Mouse (Mus musculus): ENCODE measurements at regions not wholly inside any gene's neighbourhood (a gene's known extent, or its start where the extent isn't known, plus 50 kb on each side); places are given as distances from the start of the nearest gene placed in this dataset.
A peak's percentile ranks its signal among the peaks of the same experiment; 100 is the strongest.
"Not testable (repeated sequence)": the region's sequence is repeated elsewhere in the genome, so short reads cannot be mapped to it uniquely, and the experiment has no call there.

DNA sequence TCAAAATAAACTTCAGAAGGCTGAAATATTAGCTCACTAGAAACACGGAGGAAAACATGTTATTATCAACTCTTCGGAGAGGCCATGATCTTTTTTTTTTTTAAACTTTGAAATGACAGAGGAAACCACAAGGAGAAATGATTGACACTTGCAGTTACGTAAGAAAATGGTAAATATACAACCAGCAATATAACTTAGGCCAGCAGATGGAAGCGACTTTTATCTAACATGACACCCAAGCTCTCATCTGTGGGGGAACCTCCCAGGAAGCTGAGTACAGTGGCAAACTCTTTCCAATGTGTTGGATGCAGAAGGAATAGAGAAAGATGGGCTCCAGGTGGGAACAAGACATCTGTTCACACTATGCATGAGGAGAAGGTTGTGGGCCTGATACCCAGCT, 104.2 kb downstream of the Gm5426 start:
- no peak for DNase-seq (ENCODE audit: low read depth, low spot score)

DNA sequence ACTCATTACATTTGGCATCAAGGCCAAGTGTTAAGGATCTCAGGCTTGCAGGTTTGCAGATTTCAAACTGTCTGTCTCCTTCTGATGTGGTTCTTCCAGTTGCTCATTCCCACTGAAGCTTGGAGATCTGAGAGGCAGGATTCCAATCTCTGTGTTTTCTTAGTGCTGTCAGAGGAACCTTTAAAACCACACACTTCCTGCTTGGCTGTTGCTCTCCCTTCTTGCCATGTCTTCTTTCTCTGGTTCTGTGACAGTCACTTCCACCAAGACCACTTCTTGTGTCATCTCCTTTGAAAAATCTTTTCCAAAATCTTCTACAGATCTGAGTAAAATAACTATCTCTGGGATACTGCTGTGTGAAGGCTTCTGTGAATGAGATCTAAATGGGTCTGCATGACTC, 117.3 kb downstream of the Gm5426 start:
- no peak for DNase-seq (ENCODE audit: low read depth, low spot score)

DNA sequence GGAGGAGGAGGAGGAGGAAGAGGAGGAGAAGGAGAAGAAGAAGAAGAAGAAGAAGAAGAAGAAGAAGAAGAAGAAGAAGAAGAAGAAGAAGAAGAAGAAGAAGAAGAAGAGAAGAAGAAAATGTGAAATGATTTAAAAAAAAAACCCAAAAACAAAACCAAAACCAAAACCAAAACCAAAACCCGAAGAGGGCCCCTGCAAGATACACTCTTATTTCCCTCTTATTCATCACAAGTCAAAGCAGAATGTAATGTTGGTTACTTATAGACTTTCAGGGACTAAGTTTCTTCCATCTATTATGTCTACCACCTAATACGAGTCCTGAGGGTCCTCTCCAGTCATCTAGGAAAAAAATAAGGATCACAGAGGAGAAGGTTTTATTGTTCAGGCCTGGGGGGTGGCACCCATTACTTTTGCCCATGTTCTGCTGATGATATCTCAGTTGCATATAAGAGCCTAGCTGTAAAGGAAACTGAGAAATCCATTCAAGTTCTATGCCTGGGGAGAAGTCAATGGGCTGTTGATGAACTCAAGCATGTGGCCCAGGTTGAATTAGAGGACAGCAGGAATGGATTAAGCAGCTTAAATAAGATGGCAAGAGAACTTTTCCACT, 118.0 kb downstream of the Gm5426 start:
- no peak for DNase-seq (ENCODE audit: low read depth, low spot score)

DNA sequence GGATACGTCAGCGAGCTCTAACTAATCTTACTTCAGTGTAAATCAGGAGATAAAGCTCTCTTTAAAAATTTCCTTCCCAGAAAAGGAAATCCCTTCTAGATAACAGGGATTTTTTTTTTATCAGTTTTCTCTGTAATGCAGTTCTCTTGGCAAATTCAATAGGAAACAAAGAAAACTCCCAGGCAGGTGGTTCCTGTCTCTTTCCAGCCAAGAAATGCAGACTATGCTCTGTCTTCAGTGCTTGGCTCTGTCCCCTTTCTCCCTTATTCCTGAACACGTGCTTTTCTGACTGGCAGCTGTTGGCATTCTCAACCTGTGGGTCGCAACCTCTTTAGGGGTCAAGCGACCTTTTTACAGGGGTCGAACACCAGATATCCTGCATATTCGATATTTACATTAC, 121.5 kb downstream of the Gm5426 start:
- no peak for DNase-seq (ENCODE audit: low read depth, low spot score)

DNA sequence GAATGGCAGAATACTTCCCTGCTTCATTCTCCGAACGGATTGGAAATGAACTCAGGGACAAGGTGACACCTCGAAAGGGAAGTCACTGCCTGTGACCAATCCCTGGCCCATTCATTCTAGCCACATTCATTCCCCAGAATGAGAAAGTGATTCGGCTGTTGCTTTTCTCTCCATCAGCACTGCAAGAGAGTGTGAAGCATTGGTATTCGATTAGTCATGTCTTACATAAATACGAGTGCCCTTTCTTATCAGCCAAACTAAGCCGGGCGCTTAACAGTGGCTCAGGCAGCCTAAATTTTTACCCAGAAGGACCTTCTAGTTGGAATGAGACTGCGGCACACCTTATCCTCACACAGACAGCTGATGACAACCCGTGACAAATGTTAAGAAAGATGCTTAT, 122.8 kb downstream of the Gm5426 start:
- no peak for DNase-seq (ENCODE audit: low read depth, low spot score)

DNA sequence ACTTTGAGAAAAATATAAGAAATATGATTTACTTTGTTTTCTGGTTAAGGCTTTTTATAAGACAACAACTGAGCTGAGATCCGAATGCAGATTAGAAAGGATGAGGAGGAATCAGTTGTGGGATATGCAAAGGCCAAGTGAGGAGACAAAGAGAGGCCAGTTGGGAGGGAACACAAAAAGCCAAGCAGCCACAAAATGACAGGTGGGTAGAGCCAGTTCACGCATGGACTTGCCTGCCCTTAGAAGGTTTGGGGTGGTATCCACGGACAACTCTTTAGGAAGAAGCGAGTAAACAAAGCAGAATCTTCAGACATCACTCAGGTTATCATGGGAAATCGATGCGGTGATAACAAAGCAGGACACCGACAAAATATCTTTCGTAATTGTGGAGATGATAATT, 123.2 kb downstream of the Gm5426 start:
- no peak for DNase-seq (ENCODE audit: low read depth, low spot score)

DNA sequence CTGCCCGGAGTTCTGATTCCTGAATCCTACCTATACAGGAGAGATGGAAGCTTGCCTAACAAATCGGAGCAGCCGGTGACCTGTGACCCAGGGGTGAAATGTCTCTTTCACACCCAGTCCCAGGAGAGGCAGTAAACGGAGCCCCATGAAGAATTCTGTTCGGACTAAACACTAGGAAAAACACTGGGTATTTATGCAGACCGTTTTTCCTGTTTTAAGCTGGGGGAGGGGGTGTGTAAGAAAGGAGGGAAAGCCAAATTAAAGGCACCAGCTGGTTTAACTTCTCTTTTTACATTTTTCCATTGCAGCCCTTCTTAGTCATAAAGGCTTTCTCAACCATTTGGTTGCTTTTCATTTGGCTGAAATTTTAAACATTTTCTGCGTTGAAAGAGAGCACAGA, 127.1 kb downstream of the Gm5426 start:
- DNase-seq (ENCODE audit: low read depth, low spot score), result peak; percentile 22

DNA sequence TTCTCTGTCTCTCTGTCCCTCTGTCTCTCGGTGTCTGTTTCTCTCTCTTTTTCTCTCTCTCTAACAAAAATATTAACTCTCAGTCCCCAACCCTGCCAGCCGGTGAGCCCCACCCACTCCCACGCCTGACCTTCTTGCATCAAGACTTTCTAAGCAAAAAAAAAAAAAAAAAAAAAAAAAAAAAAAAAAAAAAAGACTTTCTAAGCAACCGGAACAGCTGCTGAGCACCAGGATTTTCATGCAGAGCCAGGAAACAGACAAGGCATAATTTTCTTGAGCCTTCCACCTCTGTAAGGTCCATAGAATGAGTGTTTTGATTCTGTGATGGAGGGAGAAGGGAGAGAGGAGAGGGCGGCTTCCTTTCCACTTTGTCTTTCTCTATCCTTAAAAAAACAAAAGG, 128.0 kb downstream of the Gm5426 start:
- DNase-seq (ENCODE audit: low read depth, low spot score), result no peak

DNA sequence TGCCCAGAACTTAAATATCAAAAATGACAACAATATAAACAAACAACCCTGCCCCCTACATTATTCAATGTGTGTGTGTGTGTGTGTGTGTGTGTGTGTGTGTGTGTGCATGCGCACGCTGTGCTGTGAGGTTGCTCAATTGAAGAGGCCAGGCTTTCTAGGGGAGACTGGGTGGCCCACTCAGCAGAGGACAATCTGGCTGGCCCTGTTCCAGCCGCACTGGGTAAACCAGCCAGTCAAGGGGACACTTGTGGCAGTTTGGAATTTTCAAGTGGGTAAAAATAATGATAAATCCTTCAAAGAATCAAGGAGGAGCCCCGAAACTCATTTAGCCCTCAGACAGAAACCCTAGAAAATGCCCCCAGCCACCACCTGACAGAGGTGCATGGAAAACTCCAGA, 128.5 kb downstream of the Gm5426 start:
- DNase-seq (ENCODE audit: low read depth, low spot score), result no peak

DNA sequence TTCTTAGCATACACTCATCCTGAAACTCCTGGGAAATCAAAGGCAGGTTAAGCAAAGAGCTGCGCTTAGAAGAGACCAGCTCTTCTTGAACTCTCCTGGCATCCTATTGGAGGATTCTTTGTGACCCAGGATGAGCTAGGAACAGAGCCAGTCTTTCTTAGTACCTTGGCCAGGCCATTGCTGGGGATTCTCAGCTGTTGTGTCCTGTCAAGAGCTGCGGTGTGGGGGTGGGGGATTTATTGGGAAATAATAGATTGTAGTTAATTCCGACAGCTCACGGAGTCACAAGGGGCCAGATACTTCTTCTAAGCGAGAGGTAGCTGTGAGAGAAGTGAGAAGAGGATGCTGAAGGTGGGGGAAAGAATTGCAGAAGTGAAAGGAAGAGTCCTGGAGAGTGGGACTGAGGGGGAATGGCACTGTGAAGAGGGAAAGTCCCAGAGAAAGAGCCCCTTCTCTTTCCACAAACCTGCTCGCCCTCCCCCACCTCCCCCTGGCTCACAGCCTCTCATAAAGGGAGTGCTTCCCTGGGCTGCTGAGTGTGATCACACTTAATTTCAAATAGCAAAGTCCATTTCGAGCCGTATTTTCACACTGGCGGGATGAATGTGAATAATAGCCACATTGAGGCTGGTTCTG, 129.8 kb downstream of the Gm5426 start:
- no peak for DNase-seq (ENCODE audit: low read depth, low spot score)

DNA sequence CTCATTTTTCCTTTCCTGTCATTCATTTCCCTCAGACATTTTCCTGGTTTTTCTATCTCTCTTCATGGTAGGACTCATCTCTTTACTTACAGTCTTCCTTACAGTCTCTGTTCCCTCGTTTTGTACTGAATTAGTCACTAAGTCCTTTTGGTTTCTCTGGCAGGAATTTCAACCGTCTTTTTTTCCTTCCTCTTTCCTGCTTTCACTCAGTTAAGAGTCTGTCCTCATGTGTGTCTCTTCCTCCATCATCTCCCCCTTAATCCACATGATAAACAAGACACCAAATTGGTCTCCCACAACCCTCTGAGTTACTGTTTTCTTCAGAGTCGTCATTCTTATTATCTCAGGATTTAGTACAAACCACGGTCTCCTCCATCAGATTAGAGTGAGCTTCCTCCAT, 131.2 kb downstream of the Gm5426 start:
- no peak for DNase-seq (ENCODE audit: low read depth, low spot score)

DNA sequence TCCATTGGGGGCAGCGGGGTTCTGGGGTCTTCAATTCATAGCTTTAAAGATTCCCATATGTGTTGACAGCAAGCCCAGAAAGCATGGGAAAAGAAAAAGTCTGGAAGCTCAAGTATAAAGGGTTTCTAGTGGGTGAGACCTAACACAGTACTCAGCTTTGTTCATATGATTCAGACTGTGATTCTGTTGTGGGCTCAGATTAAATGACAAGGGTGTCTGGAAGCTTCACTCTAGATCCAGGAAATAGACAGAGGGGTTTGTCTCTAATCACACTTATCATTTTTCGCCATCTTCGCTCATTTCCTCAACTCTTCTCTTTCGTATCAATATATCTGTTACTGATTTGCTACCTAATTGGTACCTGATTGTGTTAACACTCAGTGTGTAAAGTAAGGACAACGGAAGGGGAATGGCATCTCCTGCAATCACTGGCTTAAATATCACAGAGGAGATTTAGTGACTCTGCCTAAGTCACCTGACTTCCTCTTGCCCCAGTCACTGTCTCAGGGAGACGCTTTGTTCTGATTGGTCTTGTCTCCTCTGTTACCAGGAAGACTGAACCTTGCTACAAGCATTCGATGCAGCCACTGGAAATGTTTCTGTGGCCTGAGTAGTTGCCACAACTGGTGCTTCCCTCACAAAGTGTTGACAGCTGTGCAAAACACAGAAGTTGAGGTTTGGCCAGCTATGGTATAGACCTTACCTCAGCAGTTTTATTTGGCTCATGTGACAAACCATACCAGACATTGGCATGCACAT, 137.4 kb downstream of the Gm5426 start:
- DNase-seq (ENCODE audit: low read depth, low spot score), result no peak

DNA sequence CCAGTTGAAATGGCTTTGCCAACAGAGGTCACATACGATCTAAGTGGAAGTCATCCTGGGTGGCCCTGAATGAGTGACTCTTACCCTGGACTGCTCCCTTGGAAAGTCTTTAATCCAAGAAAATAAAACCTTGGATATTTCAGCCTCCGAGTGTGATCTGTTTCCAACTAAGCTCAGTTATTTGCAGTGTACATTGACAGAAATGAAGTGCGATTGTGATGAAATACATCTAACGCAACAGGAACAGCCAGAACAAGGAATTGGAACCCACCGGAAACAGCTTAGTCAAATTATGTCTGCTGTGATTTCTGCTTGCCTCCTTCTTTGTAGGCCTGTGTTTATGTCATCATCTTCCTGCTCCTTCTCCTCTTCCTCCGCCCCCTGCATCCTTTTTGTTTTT, 143.7 kb downstream of the Gm5426 start:
- DNase-seq (ENCODE audit: low read depth, low spot score), result no peak

DNA sequence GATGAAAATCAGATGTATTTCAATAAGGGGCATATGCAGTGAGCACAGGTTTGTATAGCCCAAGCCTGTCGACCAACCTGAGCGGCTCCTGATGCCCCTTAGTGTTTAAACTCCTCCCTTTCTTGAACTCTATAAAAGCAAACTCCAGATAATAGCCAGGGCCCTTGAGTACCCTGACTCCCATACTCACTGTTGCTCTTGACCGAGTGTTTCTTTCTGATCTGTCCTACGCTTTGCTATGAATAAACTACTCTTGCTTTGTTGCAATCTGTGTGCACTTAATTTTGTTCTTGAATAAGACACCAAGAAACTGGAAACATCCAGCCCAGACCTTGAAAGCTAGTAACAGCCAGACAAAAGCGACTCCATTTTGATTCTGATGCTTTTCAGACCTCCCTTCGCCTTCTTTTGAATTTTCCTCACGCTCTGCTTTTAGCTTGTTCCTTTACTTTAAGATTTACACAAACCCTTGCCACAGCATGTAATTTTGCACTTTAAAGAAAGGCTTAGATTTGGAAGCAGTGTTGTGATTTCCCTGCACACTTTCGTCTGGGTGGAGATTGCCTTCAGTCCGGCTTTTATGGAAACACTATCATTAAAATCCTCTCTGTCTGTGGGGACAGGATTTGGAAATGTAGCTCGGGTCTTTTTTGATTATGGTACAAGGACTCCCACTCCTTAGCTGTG, 149.1 kb downstream of the Gm5426 start:
- no peak for DNase-seq (ENCODE audit: low read depth, low spot score)

DNA sequence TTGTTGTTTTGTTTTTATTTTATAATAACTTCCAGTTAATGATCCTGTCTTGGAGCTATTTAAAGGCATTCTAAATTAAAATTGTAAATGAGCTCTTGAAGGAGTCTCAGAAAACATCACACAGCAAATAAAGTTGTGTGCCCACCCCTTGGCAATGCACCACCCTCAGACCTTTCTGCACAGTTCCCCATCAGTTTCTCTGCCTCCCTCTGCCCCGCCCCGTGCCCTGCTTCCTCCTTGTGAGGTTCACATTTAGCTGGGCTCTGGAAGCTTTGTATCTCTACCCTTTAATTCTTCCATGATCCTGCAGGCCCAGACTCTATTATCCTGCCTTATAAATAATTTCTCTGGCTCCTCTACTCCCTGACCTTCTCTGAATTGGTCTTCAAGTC, 149.7 kb downstream of the Gm5426 start:
- no peak for DNase-seq (ENCODE audit: low read depth, low spot score)

DNA sequence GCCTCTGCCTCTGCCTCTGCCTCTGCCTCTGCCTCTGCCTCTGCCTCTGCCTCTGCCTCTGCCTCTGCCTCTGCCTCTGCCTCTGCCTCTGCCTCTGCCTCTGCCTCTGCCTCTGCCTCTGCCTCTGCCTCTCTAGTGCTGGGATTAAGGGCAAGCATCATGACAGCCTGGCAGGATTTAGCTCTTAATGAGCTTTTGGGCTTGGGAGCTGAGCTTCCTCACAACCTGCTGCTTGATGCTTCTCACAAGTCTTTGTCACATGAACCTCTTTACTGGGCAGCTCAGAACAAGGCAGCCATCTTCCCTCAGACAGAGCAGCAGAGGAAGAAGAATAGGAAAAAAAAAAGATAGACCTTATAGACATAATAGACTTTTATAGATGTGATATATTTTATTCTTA, 152.6 kb downstream of the Gm5426 start:
- not testable (repeated sequence) for DNase-seq (ENCODE audit: low read depth, low spot score)

DNA sequence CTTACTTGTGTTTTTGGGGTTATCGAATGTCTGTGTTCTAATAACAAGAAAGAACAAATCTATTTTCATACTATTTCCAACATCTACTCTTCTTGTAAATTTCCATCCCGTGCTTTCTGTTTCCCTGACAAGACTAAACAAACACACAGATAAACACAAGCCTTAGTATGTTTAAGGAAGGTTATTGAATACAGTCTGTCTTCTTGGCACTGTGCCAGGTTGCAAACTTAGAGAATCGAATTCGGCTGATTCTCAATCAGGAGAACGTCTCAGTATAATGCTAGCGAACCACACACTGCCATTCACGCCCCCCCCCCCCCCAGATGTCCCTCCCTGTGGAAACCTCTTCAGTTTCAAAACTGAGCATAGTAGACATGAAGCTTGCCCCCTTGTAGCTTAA, 157.2 kb downstream of the Gm5426 start:
- no peak for DNase-seq (ENCODE audit: low read depth, low spot score)

DNA sequence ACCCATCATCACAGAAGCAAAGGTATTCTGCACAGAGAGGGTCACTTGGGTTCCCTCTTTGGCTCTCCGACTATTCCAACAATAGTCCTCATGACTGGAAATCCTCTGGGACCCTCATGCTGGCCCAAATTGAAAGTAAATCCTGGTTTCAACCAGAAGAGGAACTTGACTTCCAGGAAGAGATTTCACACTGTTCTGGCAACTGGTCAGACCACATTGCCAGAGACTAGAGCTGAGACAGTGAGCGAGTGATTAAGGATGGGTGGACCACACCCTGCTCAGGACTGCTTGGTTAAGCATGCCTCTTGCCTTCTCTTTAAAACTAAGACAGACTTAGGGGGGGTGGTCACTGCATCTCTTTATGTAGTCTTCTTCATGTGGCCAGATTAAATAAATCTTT, 158.3 kb downstream of the Gm5426 start:
- DNase-seq (ENCODE audit: low read depth, low spot score), result no peak

DNA sequence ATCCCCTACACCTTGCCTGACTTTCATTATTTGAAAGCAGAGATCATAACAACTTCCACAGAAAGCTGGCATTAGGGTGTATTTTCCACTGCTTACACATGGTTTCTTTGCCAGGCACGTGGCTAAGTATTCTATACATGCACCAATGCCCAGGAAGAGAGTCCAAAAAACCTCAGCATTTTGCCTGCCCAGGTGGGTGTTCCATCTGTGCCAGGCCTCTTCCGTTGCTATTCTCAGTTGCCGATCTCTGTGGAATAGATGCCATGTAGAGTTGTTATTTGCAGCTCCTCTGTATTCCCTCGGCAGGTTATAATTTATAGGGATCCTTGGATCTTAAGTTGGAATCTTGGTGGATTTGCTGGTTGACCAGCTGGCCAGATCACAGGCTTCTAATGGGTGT, 161.3 kb downstream of the Gm5426 start:
- DNase-seq (ENCODE audit: low read depth, low spot score), result no peak

DNA sequence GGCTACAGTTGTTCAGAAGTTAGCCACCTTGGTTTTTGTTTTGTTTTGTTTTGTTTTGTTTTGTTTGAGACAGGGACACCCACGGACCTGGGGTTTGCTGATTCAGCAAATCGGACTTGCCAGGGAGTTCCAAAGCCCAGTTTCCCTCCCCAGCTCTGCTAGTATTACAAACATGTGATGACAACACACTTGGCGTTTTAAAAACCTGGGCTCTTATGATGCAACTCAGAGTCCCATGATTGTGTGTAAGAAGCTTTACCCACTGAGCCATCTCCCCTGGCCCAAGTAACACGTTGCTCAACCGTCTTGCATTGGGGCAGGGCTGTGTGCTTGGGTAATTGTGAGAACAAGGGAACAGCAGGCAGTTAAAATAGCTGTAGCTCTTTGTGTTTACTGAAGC, 162.2 kb downstream of the Gm5426 start:
- no peak for DNase-seq (ENCODE audit: low read depth, low spot score)

DNA sequence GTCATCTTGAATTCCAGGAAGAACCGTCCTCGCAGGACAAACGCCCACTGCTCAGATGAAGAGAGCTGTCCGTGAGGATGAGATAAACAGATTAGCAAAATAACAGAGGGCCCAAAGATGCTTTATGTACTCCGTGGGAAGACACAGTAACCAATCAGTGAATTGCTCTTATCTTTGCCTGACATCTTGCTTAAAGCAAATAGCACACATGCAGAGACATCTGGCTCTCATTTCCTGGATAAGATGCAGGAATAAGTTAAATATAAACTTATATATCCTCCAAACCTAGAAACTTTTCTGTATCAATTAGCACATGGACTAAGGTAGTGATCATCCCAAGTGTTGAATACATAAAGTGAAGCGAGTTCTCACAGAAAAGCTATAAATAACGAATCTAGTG, 169.3 kb downstream of the Gm5426 start:
- no peak for DNase-seq (ENCODE audit: low read depth, low spot score)

DNA sequence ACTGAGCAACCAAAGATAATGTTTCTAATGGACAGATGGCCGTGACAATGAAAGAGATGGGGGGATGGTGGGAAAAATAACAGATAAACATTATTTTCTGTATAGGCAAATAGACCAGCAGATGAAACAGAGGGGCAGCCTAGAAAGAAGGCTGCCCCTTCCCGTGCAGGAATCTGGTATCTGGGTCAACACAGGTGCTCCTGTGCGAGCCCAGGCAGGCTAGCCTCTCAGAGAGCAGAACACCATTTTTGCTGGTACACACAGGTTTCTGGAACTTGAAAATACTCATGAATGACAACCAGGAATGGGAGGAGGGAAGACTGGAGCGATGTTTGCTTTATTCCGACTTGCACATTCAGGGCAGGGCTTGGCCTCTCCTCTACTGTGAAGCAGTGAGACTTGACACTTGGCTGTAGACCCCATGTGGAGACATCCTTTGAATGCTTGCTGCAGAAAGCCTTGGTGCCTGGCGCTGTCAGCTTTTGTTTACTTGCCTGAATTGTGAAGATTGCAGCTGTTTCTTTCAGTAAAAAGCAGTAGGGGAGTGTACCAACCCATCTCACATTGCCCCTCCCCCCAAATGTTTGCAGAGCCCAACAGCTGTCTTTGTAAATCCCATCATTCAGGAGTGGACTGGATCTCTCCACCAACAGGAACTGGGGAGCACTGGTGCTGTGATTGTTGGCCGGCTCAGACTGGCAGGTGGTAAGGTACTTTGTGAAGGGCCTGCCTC, 172.5 kb downstream of the Gm5426 start:
- DNase-seq (ENCODE audit: low read depth, low spot score), result peak; percentile 34
